Mouse (Mus musculus) cortical plate, adult 2 months (tissue): ENCODE results near the gene Acmsd.

Experiments used
- CTCF ChIP-seq: fragments of 200-500 bp; IDR thresholded peaks from 2 replicates; pipeline ENCODE4 v1.5.1; 2011; ENCODE audit warnings: mild to moderate bottlenecking, control low read depth, low read length; ENCODE audit not compliant: insufficient read depth; ENCODE audit errors: extremely low read depth
- POLR2A ChIP-seq: fragments of 200-500 bp; IDR thresholded peaks from 2 replicates; pipeline ENCODE4 v1.6.1; 2011; ENCODE audit warnings: mild to moderate bottlenecking, low read length, control low read depth; ENCODE audit not compliant: insufficient read depth; ENCODE audit errors: extremely low read depth

DNA sequence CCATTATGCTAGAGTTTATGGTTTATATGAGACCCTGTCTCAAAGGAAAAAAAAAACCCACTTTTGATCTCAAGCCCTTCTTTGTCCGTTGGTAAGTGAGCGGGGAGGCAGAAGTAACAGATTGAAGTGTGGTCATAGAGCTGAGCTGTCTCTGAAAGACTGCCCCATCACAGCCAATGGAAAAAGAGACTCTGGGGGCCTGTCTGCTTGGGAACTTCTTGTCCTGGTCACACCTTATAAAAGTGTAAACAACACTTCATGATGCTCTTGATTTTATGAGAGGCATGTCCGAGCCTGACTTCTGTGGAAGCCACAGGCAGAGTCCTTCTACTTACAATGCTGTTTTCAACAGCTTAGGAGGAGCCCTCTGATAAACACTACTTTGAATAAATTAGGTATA, 1.9 kb downstream of the Acmsd start:
- no peak for TF ChIP-seq POLR2A
- no peak for TF ChIP-seq CTCF
